11 mouse cellular contexts compared by ENCODE assay signal in the genomic region with DNA sequence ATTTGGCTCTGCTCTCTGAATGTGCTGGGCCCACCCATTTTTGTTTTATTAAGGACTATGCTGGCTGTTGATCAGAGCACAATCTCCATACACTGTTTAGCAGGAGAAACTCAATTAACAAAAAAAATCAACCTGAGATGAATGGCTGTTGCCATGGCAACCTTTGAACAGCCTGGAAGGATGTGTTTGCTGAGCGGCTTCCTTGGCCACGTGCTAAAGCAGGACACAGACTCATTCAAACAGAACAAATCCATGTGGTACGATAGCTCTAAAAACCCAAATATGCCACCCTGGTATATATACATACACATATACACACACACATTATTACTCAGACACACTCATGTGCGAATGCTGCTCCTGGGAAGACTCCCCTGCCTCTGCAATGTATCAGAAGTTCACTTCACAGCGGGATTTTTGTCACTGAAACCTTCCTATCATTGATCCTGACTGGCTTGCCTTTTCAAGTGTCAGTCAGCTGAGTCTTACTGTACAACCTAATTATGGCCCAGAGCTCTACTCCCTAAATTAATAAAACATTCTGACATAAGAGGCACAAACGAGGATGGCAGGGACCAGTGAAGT.
DNase-seq lines count a peak whose midpoint lies in the region; ATAC-seq lines count a peak whose summit lies in the region.
"Had no signal": no experiment of that assay in that cellular context is flagged by ENCODE, and none has a peak within 500 bp of the region (broad histone marks: within the 10 kb centered on the region; RNA-seq: fewer than 3 reads in every experiment).

No protein-coding gene starts in this region.

- H3K4me2 ChIP-seq in forebrain, embryonic 12.5 days = no peak overlapping the region
- H3K4me2 ChIP-seq in neural tube, embryonic 13.5 days = no peak overlapping the region
- H3K4me2 ChIP-seq: heart, embryonic 11.5 days had no signal

- no peaks in the 10 kb centered on the region for H3K27me3 ChIP-seq in forebrain, embryonic 12.5 days
- no peaks in the 10 kb centered on the region for H3K27me3 ChIP-seq in neural tube, embryonic 13.5 days

- WGBS in forebrain, embryonic 12.5 days = 26% methylated on average over 6 of the region's 6 CpGs
- 38% methylated on average over 6 of the region's 6 CpGs for WGBS in neural tube, embryonic 13.5 days

- no peak overlapping the region for H3K9ac ChIP-seq in forebrain, embryonic 12.5 days
- no peak overlapping the region for H3K9ac ChIP-seq in neural tube, embryonic 13.5 days

- no peak overlapping the region for H3K4me3 ChIP-seq in forebrain, embryonic 12.5 days (replicated peaks)
- H3K4me3 ChIP-seq in neural tube, embryonic 13.5 days = no peak overlapping the region

- no peaks in the 10 kb centered on the region for H3K9me3 ChIP-seq in forebrain, embryonic 12.5 days
- no peaks in the 10 kb centered on the region for H3K9me3 ChIP-seq in neural tube, embryonic 13.5 days

- no peak overlapping the region for H3K27ac ChIP-seq in forebrain, embryonic 12.5 days
- no peak overlapping the region for H3K27ac ChIP-seq in neural tube, embryonic 13.5 days (replicated peaks)
- H3K27ac ChIP-seq: kidney, postnatal 0 days had no signal

- peak; percentile 85 for ATAC-seq in forebrain, embryonic 12.5 days (ENCODE audit: low FRiP score)
- peak; percentile 23; the same call in 1 of the 2 replicates for ATAC-seq in neural tube, embryonic 13.5 days (ENCODE audit: low read depth)
- ATAC-seq in monocyte, adult 5-6 weeks (replicated peaks; ENCODE audit: insufficient number of reproducible peaks, low FRiP score, low TSS enrichment, poor library complexity, severe bottlenecking) = no peak

- peaks cover 20% of the 10 kb centered on the region for H3K4me1 ChIP-seq in forebrain, embryonic 12.5 days
- peaks cover 15% of the 10 kb centered on the region for H3K4me1 ChIP-seq in neural tube, embryonic 13.5 days (replicated peaks)

- peak; percentile 70 for DNase-seq in embryo, embryonic 10 days (ENCODE audit: low spot score)
- DNase-seq in layer of hippocampus, adult 9-11 months = peak; percentile 60
- no peak for DNase-seq in testis, postnatal 14 days (ENCODE audit: low spot score)
- DNase-seq in adrenal gland, postnatal 25 days = no peak
- no peak for DNase-seq in spleen, postnatal 4 days (ENCODE audit: low spot score in 2 of 2)
- DNase-seq: spleen, adult 18-20 months had no signal

- H3K36me3 ChIP-seq in forebrain, embryonic 12.5 days (replicated peaks) = no peaks in the 10 kb centered on the region
- no peaks in the 10 kb centered on the region for H3K36me3 ChIP-seq in neural tube, embryonic 13.5 days

Comparison
In these comparisons a context has a peak if more than half of its experiments do, and no peak if none do; other contexts are left out.
1. DNase-seq: peak in embryo, embryonic 10 days (single experiment) and layer of hippocampus, adult 9-11 months (single experiment); none in testis, postnatal 14 days (single experiment), adrenal gland, postnatal 25 days (single experiment) and spleen, postnatal 4 days (0 of 2).